Mouse (Mus musculus) cortical plate, adult 2 months (tissue): ENCODE results near the gene Kif4.

Experiments
- CTCF ChIP-seq: fragments of 200-500 bp; IDR thresholded peaks from 2 replicates; pipeline ENCODE4 v1.5.1; 2011; ENCODE audit warnings: mild to moderate bottlenecking, control low read depth, low read length; ENCODE audit not compliant: insufficient read depth; ENCODE audit errors: extremely low read depth
- POLR2A ChIP-seq: fragments of 200-500 bp; IDR thresholded peaks from 2 replicates; pipeline ENCODE4 v1.6.1; 2011; ENCODE audit warnings: mild to moderate bottlenecking, low read length, control low read depth; ENCODE audit not compliant: insufficient read depth; ENCODE audit errors: extremely low read depth

DNA sequence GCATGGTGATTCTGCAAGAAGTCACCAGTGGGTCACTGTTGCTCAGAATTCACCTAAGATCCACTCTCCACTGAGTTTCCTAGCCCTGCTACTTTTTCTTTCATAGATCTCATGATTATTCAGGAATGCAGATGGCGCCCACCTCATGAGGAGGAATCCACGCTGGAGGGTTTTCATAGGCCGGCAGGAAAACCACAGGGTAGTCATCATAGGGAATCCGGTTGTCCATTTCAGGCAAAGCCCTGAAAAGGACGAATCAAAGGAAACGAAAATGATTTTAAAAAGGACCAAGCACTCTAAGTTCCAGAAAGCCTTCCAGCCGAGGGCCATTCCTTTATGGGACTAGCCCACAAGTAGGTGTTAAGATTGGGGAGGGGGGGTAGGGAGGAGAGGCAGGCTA lies 391 bp upstream of the Kif4 start:
- TF ChIP-seq CTCF (no peak), POLR2A (no peak)
